Mouse (Mus musculus): ENCODE data around the gene Bmpr1b.

Gene Bmpr1b

GRCm38 (mm10) chr3:141849206-141849605, 320.0 kb downstream of the Bmpr1b start:
- in situ Hi-C loops (cut with MboI; ENCODE audit: low sequenced_read_pairs), result no loop called here

- in situ Hi-C loops (cut with MboI; ENCODE audit: low sequenced_read_pairs), result no loop called here
Observed at GRCm38 (mm10) chr3:141838864-141839263, 330.4 kb downstream of the Bmpr1b start.

GRCm38 (mm10) chr3:141831135-141831534, 338.1 kb downstream of the Bmpr1b start:
- in situ Hi-C loops (cut with MboI; ENCODE audit: low sequenced_read_pairs), result no loop called here

GRCm38 (mm10) chr3:141828301-141828700, 340.9 kb downstream of the Bmpr1b start:
- in situ Hi-C loops (cut with MboI; ENCODE audit: low sequenced_read_pairs), result no loop called here

- in situ Hi-C loops (cut with MboI; ENCODE audit: low sequenced_read_pairs), result no loop called here
Observed at GRCm38 (mm10) chr3:141819331-141819941, 349.8 kb downstream of the Bmpr1b start.

GRCm38 (mm10) chr3:141818615-141819312, 350.5 kb downstream of the Bmpr1b start:
- in situ Hi-C loops (cut with MboI; ENCODE audit: low sequenced_read_pairs), result no loop called here

GRCm38 (mm10) chr3:141814776-141815175, 354.4 kb downstream of the Bmpr1b start:
- in situ Hi-C loops (cut with MboI; ENCODE audit: low sequenced_read_pairs), result no loop called here

- in situ Hi-C loops (cut with MboI; ENCODE audit: low sequenced_read_pairs), result no loop called here
Observed at GRCm38 (mm10) chr3:141811348-141811747, 357.9 kb downstream of the Bmpr1b start.

GRCm38 (mm10) chr3:141810944-141811343, 358.3 kb downstream of the Bmpr1b start:
- in situ Hi-C loops (cut with MboI; ENCODE audit: low sequenced_read_pairs), result no loop called here

- in situ Hi-C loops (cut with MboI; ENCODE audit: low sequenced_read_pairs), result no loop called here
Observed at GRCm38 (mm10) chr3:141809581-141809980, 359.6 kb downstream of the Bmpr1b start.

GRCm38 (mm10) chr3:141804133-141804532, 365.1 kb downstream of the Bmpr1b start:
- in situ Hi-C loops (cut with MboI; ENCODE audit: low sequenced_read_pairs), result no loop called here

- in situ Hi-C loops (cut with MboI; ENCODE audit: low sequenced_read_pairs), result no loop called here
Observed at GRCm38 (mm10) chr3:141797789-141798188, 371.4 kb downstream of the Bmpr1b start.

GRCm38 (mm10) chr3:141797372-141797771, 371.9 kb downstream of the Bmpr1b start:
- in situ Hi-C loops (cut with MboI; ENCODE audit: low sequenced_read_pairs), result no loop called here

- in situ Hi-C loops (cut with MboI; ENCODE audit: low sequenced_read_pairs), result no loop called here
Observed at GRCm38 (mm10) chr3:141794371-141794770, 374.9 kb downstream of the Bmpr1b start.

- in situ Hi-C loops (cut with MboI; ENCODE audit: low sequenced_read_pairs), result no loop called here
Observed at GRCm38 (mm10) chr3:141793755-141794154, 375.5 kb downstream of the Bmpr1b start.

GRCm38 (mm10) chr3:141792106-141792505, 377.1 kb downstream of the Bmpr1b start:
- in situ Hi-C loops (cut with MboI; ENCODE audit: low sequenced_read_pairs), result no loop called here

GRCm38 (mm10) chr3:141791026-141791780, 378.0 kb downstream of the Bmpr1b start:
- in situ Hi-C loops (cut with MboI; ENCODE audit: low sequenced_read_pairs), result no loop called here
